Mouse (Mus musculus) ES-Bruce4 (cell line): ENCODE data around the gene Prickle2. TPM values are rescaled to one million over a fixed set of nuclear protein-coding genes. Genes with fewer than 3 reads are reported as not detected.

Experiments used
- H3K27ac ChIP-seq: 2 replicates; pipeline ENCODE4 v1.5.1; 2012; ENCODE audit warnings: low read length, inconsistent platforms; ENCODE audit not compliant: insufficient read depth
- H3K27me3 ChIP-seq: 2 replicates; pipeline ENCODE4 v1.6.1; 2012; ENCODE audit warnings: mild to moderate bottlenecking, low read length, inconsistent platforms; ENCODE audit not compliant: control insufficient read depth, poor library complexity, insufficient read depth, severe bottlenecking
- H3K36me3 ChIP-seq: 2 replicates; pipeline ENCODE4 v1.6.1; 2012; ENCODE audit warnings: inconsistent platforms, mild to moderate bottlenecking, low read length, moderate library complexity; ENCODE audit not compliant: control insufficient read depth, poor library complexity, insufficient read depth, severe bottlenecking
- H3K4me1 ChIP-seq: one replicate; pipeline ENCODE4 v1.8.1; 2011; ENCODE audit warnings: low read length; ENCODE audit not compliant: control insufficient read depth, insufficient read depth
- H3K4me3 ChIP-seq: 2 replicates; pipeline ENCODE4 v1.5.1; 2011; ENCODE audit warnings: low read depth, mild to moderate bottlenecking, low read length
- H3K9ac ChIP-seq: 2 replicates; pipeline ENCODE4 v1.6.1; 2012; ENCODE audit warnings: low read depth, mild to moderate bottlenecking, inconsistent platforms; ENCODE audit not compliant: poor library complexity, severe bottlenecking
- H3K9me3 ChIP-seq: replicated peaks from 2 replicates; pipeline ENCODE4 v1.6.1; 2012; ENCODE audit warnings: mild to moderate bottlenecking, low read length, inconsistent platforms; ENCODE audit not compliant: control insufficient read depth, poor library complexity, insufficient read depth, severe bottlenecking
- CTCF ChIP-seq: IDR thresholded peaks from one replicate; pipeline ENCODE4 v1.8.1; 2011; ENCODE audit warnings: low read depth, low read length
- EP300 ChIP-seq: IDR thresholded peaks from 2 replicates; pipeline ENCODE4 v1.6.1; 2011; ENCODE audit warnings: low read depth, low read length; ENCODE audit not compliant: insufficient read depth
- POLR2A ChIP-seq: IDR thresholded peaks from one replicate; pipeline ENCODE4 v1.8.1; 2011; ENCODE audit warnings: low read length; ENCODE audit not compliant: insufficient read depth
- polyA plus RNA-seq: library from polyadenylated mRNA; stranded (reverse); fragments of >200 nt; gene quantifications from 2 replicates; pipeline ENCODE4 v1.2.4, GENCODE M21; 2011; ENCODE audit warnings: low read depth; ENCODE audit not compliant: missing spikeins, insufficient read depth, insufficient read length

Prickle2 gene
- polyA plus RNA-seq, 1 experiment = 3.3 TPM

GRCm38 (mm10) chr6:92517002-92517401 lies 189.0 kb downstream of the Prickle2 start:
- Histone ChIP-seq H3K27me3 (no peaks in the 10 kb centered on the region), H3K9me3 (no peaks in the 10 kb centered on the region), H3K4me1 (no peaks in the 10 kb centered on the region), H3K36me3 (no peaks in the 10 kb centered on the region), H3K27ac (no peak overlapping the region), H3K9ac (no peak overlapping the region), H3K4me3 (no peak overlapping the region)
- no peak for TF ChIP-seq CTCF
- TF ChIP-seq EP300 = no peak
- no peak for TF ChIP-seq POLR2A

- Histone ChIP-seq H3K27me3 (no peaks in the 10 kb centered on the region), H3K9ac (no peak overlapping the region), H3K9me3 (no peaks in the 10 kb centered on the region), H3K36me3 (no peaks in the 10 kb centered on the region), H3K27ac (no peak overlapping the region), H3K4me3 (no peak overlapping the region), H3K4me1 (no peaks in the 10 kb centered on the region)
- TF ChIP-seq EP300 = no peak
- TF ChIP-seq POLR2A = no peak
- TF ChIP-seq CTCF = no peak
Measured at GRCm38 (mm10) chr6:92512001-92512400, 194.0 kb downstream of the Prickle2 start.

- Histone ChIP-seq H3K4me1 (no peaks in the 10 kb centered on the region), H3K27ac (no peak overlapping the region), H3K27me3 (no peaks in the 10 kb centered on the region), H3K9me3 (no peaks in the 10 kb centered on the region), H3K36me3 (no peaks in the 10 kb centered on the region), H3K4me3 (no peak overlapping the region), H3K9ac (no peak overlapping the region)
- TF ChIP-seq EP300 (no peak), CTCF (no peak), POLR2A (no peak)
Measured at GRCm38 (mm10) chr6:92509712-92510111, 196.2 kb downstream of the Prickle2 start.

GRCm38 (mm10) chr6:92506276-92506675 lies 199.7 kb downstream of the Prickle2 start:
- no peaks in the 10 kb centered on the region for H3K9me3 ChIP-seq
- H3K4me1 ChIP-seq = no peaks in the 10 kb centered on the region
- no peak overlapping the region for H3K4me3 ChIP-seq
- no peaks in the 10 kb centered on the region for H3K27me3 ChIP-seq
- no peak overlapping the region for H3K27ac ChIP-seq
- no peak overlapping the region for H3K9ac ChIP-seq
- H3K36me3 ChIP-seq = no peaks in the 10 kb centered on the region
- TF ChIP-seq POLR2A (no peak), EP300 (no peak), CTCF (no peak)

- peaks cover 8% of the 10 kb centered on the region for H3K4me1 ChIP-seq
- H3K36me3 ChIP-seq = no peaks in the 10 kb centered on the region
- no peak overlapping the region for H3K9ac ChIP-seq
- no peak for TF ChIP-seq POLR2A
- no peak for TF ChIP-seq CTCF
- TF ChIP-seq EP300 = no peak
- no peak overlapping the region for H3K4me3 ChIP-seq
- no peaks in the 10 kb centered on the region for H3K9me3 ChIP-seq
- no peaks in the 10 kb centered on the region for H3K27me3 ChIP-seq
- no peak overlapping the region for H3K27ac ChIP-seq
Measured at GRCm38 (mm10) chr6:92499449-92499848, 206.5 kb downstream of the Prickle2 start.

GRCm38 (mm10) chr6:92498574-92498973 lies 207.4 kb downstream of the Prickle2 start:
- H3K4me3 ChIP-seq = no peak overlapping the region
- H3K36me3 ChIP-seq = no peaks in the 10 kb centered on the region

More at GRCm38 (mm10) chr6:92498574-92498973, 207.4 kb downstream of the Prickle2 start:
- no peaks in the 10 kb centered on the region for H3K27me3 ChIP-seq
- H3K9me3 ChIP-seq = no peaks in the 10 kb centered on the region
- H3K9ac ChIP-seq = no peak overlapping the region
- peaks cover 8% of the 10 kb centered on the region for H3K4me1 ChIP-seq
- no peak for TF ChIP-seq EP300
- TF ChIP-seq POLR2A = no peak
- TF ChIP-seq CTCF = no peak
- H3K27ac ChIP-seq = no peak overlapping the region
